Mouse (Mus musculus): ENCODE data around the gene Armh3.

- TF ChIP-seq ZC3H11A (IDR thresholded peaks at IDR 0.05; ENCODE audit: low read depth, low read length) (no peak), POLR2A (IDR thresholded peaks at IDR 0.05; ENCODE audit: low read depth, low read length) (no peak), SIN3A (IDR thresholded peaks at IDR 0.05; ENCODE audit: low read length) (no peak), CTCF (conservative IDR thresholded peaks at IDR 0.05 in 1 of 2, IDR thresholded peaks at IDR 0.05 in 1 of 2; ENCODE audit: low read depth in 2 of 2, low read length in 2 of 2) (no peak), JUN (IDR thresholded peaks at IDR 0.05; ENCODE audit: insufficient read depth, low read depth, low read length) (no peak), MYC (IDR thresholded peaks at IDR 0.05; ENCODE audit: low read depth, low read length) (no peak), TCF12 (IDR thresholded peaks at IDR 0.05; ENCODE audit: low read depth, low read length) (no peak), CHD2 (IDR thresholded peaks at IDR 0.05; ENCODE audit: low read length) (no peak), POLR2AphosphoS2 (IDR thresholded peaks at IDR 0.05; ENCODE audit: low read depth, low read length) (no peak), GABPA (IDR thresholded peaks at IDR 0.05; ENCODE audit: insufficient replicate concordance, low read depth, low read length) (no peak)
Observed at GRCm38 (mm10) chr19:45780350-45780915, 217.9 kb downstream of the Armh3 start.

All from CH12.LX (cell line).